Mouse (Mus musculus): Measurements from ENCODE around the gene Nme9.

The Nme9 gene

GRCm38 (mm10) chr9:99451161-99451560, at the start of gene Nme9:
Gene Nme9, plus strand, starts transcription at chr9:99451475.
- no peak for DNase-seq (ENCODE audit: low spot score)

DNA sequence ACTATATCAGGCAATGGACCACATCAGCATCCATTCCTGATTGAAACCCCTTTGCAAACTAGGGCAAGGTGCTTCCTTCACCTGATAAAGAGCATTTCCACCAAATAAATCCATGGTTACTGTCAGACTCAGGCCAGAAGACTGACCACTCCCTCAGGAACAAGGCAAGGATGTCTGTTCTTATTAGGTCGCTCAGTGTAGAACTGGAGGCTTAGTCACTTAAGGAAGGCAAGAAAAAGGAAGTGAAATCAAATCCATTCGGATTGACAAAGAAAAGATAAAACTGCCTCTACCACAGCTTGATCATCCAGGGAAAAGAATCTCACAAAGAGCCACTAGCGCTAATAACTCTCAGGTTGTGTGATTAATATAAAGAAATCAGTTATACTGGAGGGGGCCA, 42.0 kb upstream of the Nme9 start:
- no peak for DNase-seq (ENCODE audit: low spot score)

GRCm38 (mm10) chr9:99411093-99411492, 40.2 kb upstream of the Nme9 start:
- no peak for DNase-seq (ENCODE audit: low spot score)

GRCm38 (mm10) chr9:99411785-99412184, 39.5 kb upstream of the Nme9 start:
- no peak for DNase-seq (ENCODE audit: low spot score)

GRCm38 (mm10) chr9:99416809-99417208, 34.5 kb upstream of the Nme9 start:
- no peak for DNase-seq (ENCODE audit: low spot score)

GRCm38 (mm10) chr9:99417288-99417846, 33.9 kb upstream of the Nme9 start:
- DNase-seq (ENCODE audit: low spot score) = no peak

DNA sequence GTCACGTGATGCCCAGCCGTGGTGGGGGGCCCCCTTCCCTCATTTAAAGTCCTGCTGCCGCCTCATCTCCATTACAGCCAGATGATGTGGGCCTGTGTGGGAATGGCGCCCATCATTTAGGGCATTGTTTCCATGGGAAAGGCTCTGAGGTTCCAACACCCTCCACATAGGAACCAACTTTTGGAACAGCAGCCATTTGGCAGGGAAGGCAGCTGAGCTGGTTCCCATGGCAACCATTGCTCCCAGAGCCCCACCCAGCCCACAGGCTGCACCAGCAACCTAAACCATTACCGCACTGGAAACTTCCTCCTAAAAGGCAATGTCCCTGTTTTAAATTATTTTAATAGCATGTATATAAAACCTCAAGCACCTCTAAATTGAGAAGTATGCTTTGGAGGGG, 32.9 kb upstream of the Nme9 start:
- no peak for DNase-seq (ENCODE audit: low spot score)

GRCm38 (mm10) chr9:99419951-99420701, 31.1 kb upstream of the Nme9 start:
- DNase-seq (ENCODE audit: low spot score) = no peak

GRCm38 (mm10) chr9:99421914-99422313, 29.4 kb upstream of the Nme9 start:
- no peak for DNase-seq (ENCODE audit: low spot score)

DNA sequence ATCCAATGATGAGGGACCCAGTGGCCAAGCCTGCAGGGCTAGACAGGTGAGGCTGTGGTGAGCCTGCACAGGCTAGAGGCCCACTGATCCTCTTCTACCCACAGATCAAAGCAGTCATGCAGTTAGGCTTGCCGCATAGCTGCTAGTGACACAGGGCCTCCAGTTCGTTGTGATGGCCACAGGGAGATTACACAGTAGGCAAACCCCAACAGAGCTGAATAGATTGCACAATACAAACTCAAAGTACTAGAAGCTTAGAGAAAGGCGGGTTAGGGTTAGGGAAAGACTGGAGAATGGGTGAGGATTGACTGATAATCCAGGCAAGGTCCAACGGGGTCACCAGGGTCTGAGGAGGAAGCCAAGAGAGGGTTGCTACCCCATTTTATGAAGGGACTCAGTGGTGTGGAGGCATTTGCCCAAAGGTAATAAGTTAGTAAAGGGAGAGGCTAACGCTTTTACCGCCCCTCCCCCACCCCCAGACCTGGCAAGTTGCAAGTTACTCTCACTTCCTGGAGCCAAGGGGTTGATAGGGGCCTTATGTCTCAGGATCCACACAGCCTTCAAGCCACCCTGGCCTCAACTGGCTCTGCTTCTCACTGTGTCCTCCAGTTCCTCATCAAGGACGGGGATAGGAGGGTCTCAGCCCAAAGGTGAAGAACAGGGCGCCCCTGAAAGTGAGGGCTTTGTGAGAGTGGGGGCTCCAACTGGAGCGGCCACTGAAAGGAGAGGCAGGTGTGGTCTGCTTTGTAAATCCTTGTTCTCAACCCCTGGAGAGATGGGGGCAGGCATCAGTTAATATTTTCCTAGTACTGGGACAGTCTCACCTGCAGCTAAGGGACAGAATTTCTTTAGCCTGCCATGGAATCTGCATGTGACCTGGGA, 27.3 kb upstream of the Nme9 start:
- DNase-seq (ENCODE audit: low spot score) = no peak

- DNase-seq (ENCODE audit: low spot score) = no peak
Measured at GRCm38 (mm10) chr9:99424574-99424863, 26.8 kb upstream of the Nme9 start.

DNA sequence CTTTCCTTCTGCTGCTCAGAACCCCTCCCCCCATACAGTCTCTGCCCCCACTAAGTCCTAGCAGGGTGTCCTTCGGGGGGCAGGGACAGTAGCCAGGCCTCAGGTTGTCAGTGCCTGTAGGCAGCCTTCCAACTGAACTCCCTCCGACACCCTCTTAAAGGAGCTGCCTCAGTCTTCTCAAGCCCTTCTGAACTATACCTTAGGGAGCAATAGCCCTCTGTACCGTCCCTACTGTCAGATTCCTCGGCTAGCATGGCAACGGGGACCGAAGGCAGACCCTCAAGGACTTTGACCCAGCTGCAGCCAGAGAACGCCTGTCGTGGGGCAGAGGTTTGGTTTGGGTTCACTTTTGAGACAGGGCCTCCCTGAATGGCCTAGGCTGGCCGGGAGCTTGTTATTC, 26.0 kb upstream of the Nme9 start:
- DNase-seq (ENCODE audit: low spot score) = no peak

- DNase-seq (ENCODE audit: low spot score) = no peak
Measured at GRCm38 (mm10) chr9:99428601-99429331, 22.5 kb upstream of the Nme9 start.

- no peak for DNase-seq (ENCODE audit: low spot score)
Measured at GRCm38 (mm10) chr9:99429845-99430244, 21.4 kb upstream of the Nme9 start.

DNA sequence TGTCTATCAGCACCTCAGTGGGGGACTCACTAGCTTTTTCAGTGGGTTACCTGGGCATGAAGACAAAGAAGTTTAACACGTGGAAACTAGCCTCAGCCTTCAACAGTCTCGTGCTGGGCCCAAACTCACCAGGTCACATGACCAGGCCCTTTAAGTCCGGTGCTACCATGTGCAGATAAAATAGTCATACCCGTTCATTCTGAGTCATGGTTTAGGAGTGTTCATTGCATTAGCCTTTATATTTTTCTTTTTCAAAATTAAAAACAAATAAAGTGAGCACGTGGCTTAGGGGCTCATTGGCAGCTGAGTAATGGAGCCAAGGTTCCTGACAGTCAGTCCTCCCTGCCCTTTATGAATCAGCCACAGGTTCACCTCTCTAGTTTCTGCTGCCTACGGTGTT, 20.5 kb upstream of the Nme9 start:
- no peak for DNase-seq (ENCODE audit: low spot score)

GRCm38 (mm10) chr9:99431346-99431745, 19.9 kb upstream of the Nme9 start:
- no peak for DNase-seq (ENCODE audit: low spot score)

DNA sequence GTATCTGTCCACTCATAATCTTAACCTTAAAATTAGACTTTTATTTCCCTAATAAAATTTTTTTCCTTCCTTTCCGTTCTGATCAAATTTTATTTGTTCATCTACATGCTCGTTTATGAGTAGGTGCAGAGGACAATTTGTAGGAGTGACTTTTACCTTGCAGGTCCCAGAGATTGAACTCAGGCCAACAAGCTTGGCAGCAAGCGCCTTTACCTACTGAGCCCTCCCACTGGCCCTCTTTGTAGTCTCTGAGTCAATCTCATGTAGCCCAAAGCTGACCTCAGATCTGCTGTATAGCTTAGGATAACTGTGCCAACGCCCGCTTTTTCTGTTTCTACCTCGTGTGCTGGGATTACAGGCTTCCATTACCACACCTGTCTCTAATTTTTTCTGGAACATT, 19.3 kb upstream of the Nme9 start:
- DNase-seq (ENCODE audit: low spot score) = no peak

- no peak for DNase-seq (ENCODE audit: low spot score)
Measured at GRCm38 (mm10) chr9:99432478-99432877, 18.8 kb upstream of the Nme9 start.

DNA sequence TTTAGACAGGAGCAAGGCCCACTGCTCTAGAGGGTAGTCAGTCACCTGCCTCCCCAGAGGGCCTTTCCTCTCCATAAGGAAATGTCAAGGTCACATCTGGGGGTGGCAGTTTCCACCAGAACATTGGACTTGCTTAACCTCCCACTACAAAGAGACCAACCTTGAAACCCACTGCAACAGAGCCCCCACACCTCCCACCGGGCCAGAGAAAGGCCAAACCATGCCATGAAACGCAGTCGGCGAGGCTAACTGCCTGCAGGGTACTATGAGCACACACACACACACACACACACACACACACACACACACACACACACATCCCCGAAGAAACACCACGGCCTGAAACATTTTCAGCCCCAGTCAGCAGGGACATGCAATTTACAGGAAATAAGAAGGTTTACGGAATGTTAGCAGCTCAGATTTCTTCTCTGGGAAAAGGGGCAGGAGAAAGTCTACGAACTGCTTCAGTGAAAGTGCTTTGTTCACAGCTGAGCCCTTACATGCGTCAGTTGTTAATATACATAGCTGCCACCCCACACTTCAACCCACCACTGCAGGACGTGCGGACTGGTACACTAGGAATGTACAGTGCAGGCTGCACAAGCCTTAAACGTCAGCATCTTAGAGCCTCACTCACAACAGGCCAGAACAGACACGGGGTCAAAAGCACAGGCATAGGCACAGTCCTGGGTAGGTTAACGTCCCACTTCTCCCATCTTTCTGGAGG, 16.2 kb upstream of the Nme9 start:
- DNase-seq (ENCODE audit: low spot score) = peak; percentile 19

DNA sequence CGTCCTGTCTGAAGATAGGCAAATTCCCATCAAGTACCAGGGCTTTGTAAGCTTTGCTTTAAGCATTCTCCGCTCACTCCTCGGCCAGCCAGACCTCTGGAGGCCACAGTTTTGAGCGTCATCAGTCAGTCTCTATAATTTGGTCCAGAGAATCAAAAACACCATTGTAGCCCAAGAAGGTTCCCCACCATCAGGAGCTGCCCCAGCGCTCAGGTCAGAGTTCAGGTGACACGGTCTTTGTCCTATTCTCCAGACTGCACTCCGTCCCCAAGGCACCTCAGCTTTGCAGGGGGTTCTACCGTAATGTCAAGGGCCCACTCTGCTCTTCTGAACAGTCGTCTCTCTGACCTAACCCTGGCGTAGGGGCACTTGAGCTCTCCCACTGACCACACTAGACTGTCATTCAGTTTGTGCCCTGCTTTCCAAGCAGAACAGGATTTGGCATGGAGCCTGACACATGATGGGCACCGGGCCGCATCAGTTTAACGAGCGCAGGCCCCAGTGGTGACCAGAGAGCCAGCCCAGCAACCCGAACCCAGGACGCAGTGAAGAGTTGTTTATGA, 15.6 kb upstream of the Nme9 start:
- peak; percentile 38 for DNase-seq (ENCODE audit: low spot score)

- DNase-seq (ENCODE audit: low spot score) = peak; percentile 78
Measured at GRCm38 (mm10) chr9:99436182-99437030, 14.9 kb upstream of the Nme9 start.

Measured in ovary, postnatal 14 days (tissue).